ENCODE assay signal across 1 mouse cellular context in genomic region chr12:77225727-77226126, GRCm38 (mm10).
TF ChIP-seq lines count a peak whose summit lies in the region.

No protein-coding gene starts in this region.

TF ChIP-seq in MEL, 35 proteins besides CTCF, POLR2A, EP300 and RAD21:
- TF ChIP-seq CHD1 (IDR thresholded peaks at IDR 0.05; ENCODE audit: low read depth, low read length) (0 out of 2 replicates have a peak, but pooled peaks have one; percentile 4), RCOR1 (IDR thresholded peaks at IDR 0.05; ENCODE audit: low read depth, low read length) (peak; percentile 30; the same call in 1 of the 2 replicates), NELFE (IDR thresholded peaks at IDR 0.05; ENCODE audit: low read depth, low read length) (no peak), MYC (IDR thresholded peaks at IDR 0.05; ENCODE audit: low read depth, low read length) (0 out of 2 replicates have a peak, but pooled peaks have one; percentile 10), ETS1 (IDR thresholded peaks at IDR 0.05; ENCODE audit: low read depth, low read length) (peak; percentile 36; the same call in 1 of the 2 replicates)
